Mouse (Mus musculus) liver, adult 2 months (tissue): ENCODE results near the gene Eif3l.

Experiments used
- CTCF ChIP-seq: fragments of 200-500 bp; IDR thresholded peaks from 2 replicates; pipeline ENCODE4 v1.5.1; 2011; ENCODE audit warnings: low read depth, low read length, control low read depth
- POLR2A ChIP-seq: fragments of 200-500 bp; IDR thresholded peaks from 2 replicates; pipeline ENCODE4 v1.6.1; 2011; ENCODE audit warnings: low read length, control low read depth; ENCODE audit not compliant: insufficient read depth; ENCODE audit errors: extremely low read depth

DNA sequence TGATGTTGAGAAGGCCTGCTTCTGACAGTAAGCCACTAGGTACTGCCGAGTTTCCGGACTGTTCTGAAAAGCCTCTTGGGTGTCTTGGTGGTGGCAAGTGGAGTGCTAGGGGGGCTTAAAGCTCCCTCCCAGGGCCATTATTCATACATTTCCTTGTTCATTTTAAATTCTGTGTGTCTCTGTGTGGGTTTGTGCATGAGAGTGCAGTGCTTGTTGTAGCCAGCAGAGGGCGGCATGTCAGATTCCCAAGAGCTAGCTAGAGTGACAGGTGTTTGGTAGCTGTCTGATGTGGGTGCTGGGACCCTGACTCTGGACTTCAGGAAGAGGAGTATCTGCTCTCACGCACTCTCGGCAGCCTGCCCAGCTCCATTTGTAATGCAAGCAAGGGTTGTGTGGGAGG, 53.2 kb downstream of the Eif3l start:
- TF ChIP-seq CTCF (peak; percentile 57), POLR2A (no peak)
